Comparison of ENCODE assay signal across 19 mouse cellular contexts in genomic region chr9:123507380-123507779, GRCm38 (mm10). TPM values are rescaled to one million over a fixed set of nuclear protein-coding genes. Genes with fewer than 3 reads are reported as not detected.
DNase-seq lines count a peak whose midpoint lies in the region; ATAC-seq and TF ChIP-seq lines count a peak whose summit lies in the region.
"Had no signal": no experiment of that assay in that cellular context is flagged by ENCODE, and none has a peak within 500 bp of the region (broad histone marks: within the 10 kb centered on the region; RNA-seq: fewer than 3 reads in every experiment).

No protein-coding gene starts in this region.

- H3K4me3 ChIP-seq in heart, adult 2 months, result no peak overlapping the region
- H3K4me3 ChIP-seq in heart, embryonic 11.5 days (ENCODE audit: low read depth, low read length), result no peak overlapping the region
- H3K4me3 ChIP-seq in midbrain, postnatal 0 days (ENCODE audit: low read depth, low read length), result no peak overlapping the region
- H3K4me3 ChIP-seq in midbrain, embryonic 11.5 days (ENCODE audit: low read depth, low read length), result no peak overlapping the region
- no peak overlapping the region for H3K4me3 ChIP-seq in forebrain, embryonic 12.5 days (replicated peaks)
- H3K4me3 ChIP-seq: embryonic facial prominence, embryonic 15.5 days; megakaryocyte, embryonic 14.5 days had no signal

- no peak for ATAC-seq in heart, embryonic 11.5 days (replicated peaks; ENCODE audit: insufficient number of reproducible peaks, low FRiP score, low TSS enrichment)
- no peak for ATAC-seq in midbrain, postnatal 0 days (ENCODE audit: low FRiP score)
- ATAC-seq in midbrain, embryonic 11.5 days (ENCODE audit: low FRiP score), result no peak
- ATAC-seq in forebrain, embryonic 12.5 days (ENCODE audit: low FRiP score), result no peak
- ATAC-seq: activated CD4-positive, CD25-positive, alpha-beta regulatory T cell, adult 4 months; forebrain, embryonic 14.5 days had no signal

- WGBS in heart, adult 2 months, result 58% methylated on average over 2 of the region's 2 CpGs
- whole genome bisulfite sequencing in heart, embryonic 11.5 days (ENCODE audit: insufficient replicate concordance), result 71% methylated on average over 2 of the region's 2 CpGs
- 85% methylated on average over 2 of the region's 2 CpGs for whole genome bisulfite sequencing in midbrain, postnatal 0 days
- 88% methylated on average over 2 of the region's 2 CpGs for WGBS in midbrain, embryonic 11.5 days
- 90% methylated on average over 2 of the region's 2 CpGs for WGBS in forebrain, embryonic 12.5 days

- intact Hi-C loops in heart, adult 2 months (cut with DNase I), result no loop called here

- H3K36me3 ChIP-seq in heart, adult 2 months (ENCODE audit: control insufficient read depth, insufficient read depth, low read length), result peaks cover 28% of the 10 kb centered on the region
- peaks cover 3% of the 10 kb centered on the region for H3K36me3 ChIP-seq in heart, embryonic 11.5 days (ENCODE audit: control insufficient read depth, insufficient read depth, low read length)
- H3K36me3 ChIP-seq in midbrain, postnatal 0 days (ENCODE audit: insufficient read depth, low read length), result no peaks in the 10 kb centered on the region
- H3K36me3 ChIP-seq in midbrain, embryonic 11.5 days (ENCODE audit: control insufficient read depth, insufficient read depth, low read length), result peaks cover 6% of the 10 kb centered on the region
- H3K36me3 ChIP-seq in forebrain, embryonic 12.5 days (replicated peaks), result peaks cover 33% of the 10 kb centered on the region

- TF ChIP-seq EP300 in heart, adult 2 months (IDR thresholded peaks at IDR 0.05; ENCODE audit: insufficient read depth, low read depth, low read length), result no peak

- TF ChIP-seq CTCF in heart, adult 2 months (IDR thresholded peaks at IDR 0.05), result peak; percentile 68
- peak; percentile 59 for TF ChIP-seq CTCF in midbrain, postnatal 0 days (IDR thresholded peaks at IDR 0.05)

- TF ChIP-seq POLR2A in heart, adult 2 months (IDR thresholded peaks at IDR 0.05; ENCODE audit: insufficient read depth, low read depth, low read length), result no peak

- no peak overlapping the region for H3K9ac ChIP-seq in heart, adult 2 months (ENCODE audit: low read depth, low read length)
- H3K9ac ChIP-seq in heart, embryonic 11.5 days (ENCODE audit: low read depth, low read length), result no peak overlapping the region
- H3K9ac ChIP-seq in midbrain, postnatal 0 days (replicated peaks; ENCODE audit: low read length, poor library complexity, severe bottlenecking), result no peak overlapping the region
- no peak overlapping the region for H3K9ac ChIP-seq in midbrain, embryonic 11.5 days (ENCODE audit: low read length)
- H3K9ac ChIP-seq in forebrain, embryonic 12.5 days, result no peak overlapping the region
- H3K9ac ChIP-seq: embryonic facial prominence, embryonic 15.5 days had no signal

- peak overlapping the region; percentile 52; the same call in 1 of the 2 replicates for H3K27ac ChIP-seq in heart, adult 2 months
- no peak overlapping the region for H3K27ac ChIP-seq in heart, embryonic 11.5 days (ENCODE audit: low read depth, low read length)
- H3K27ac ChIP-seq in midbrain, postnatal 0 days (ENCODE audit: low read depth, low read length), result no peak overlapping the region
- H3K27ac ChIP-seq in midbrain, embryonic 11.5 days (ENCODE audit: low read depth, low read length), result no peak overlapping the region
- no peak overlapping the region for H3K27ac ChIP-seq in forebrain, embryonic 12.5 days
- H3K27ac ChIP-seq: embryonic facial prominence, embryonic 15.5 days had no signal

- peak; percentile 20 to 29 for DNase-seq in heart, adult 2 months
- peak; percentile 32 for DNase-seq in kidney, postnatal 10 days
- no peak for DNase-seq in kidney, postnatal 25 days
- no peak for DNase-seq in midbrain, postnatal 0 days (ENCODE audit: low spot score)
- DNase-seq in midbrain, embryonic 11.5 days (ENCODE audit: low spot score, missing footprints), result no peak
- DNase-seq in natural killer cell, adult 2 months (ENCODE audit: low spot score in 2 of 2), result no peak
- DNase-seq: B cell, adult 2 months; cerebellum, adult 11 months; heart, postnatal 14 days; kidney, adult 11 months; right cerebral cortex, adult 18-20 months; thymus, adult 18-20 months had no signal

- H3K9me3 ChIP-seq in heart, embryonic 11.5 days (replicated peaks; ENCODE audit: control insufficient read depth, low read length), result no peaks in the 10 kb centered on the region
- H3K9me3 ChIP-seq in midbrain, postnatal 0 days (ENCODE audit: low read length), result no peaks in the 10 kb centered on the region
- H3K9me3 ChIP-seq in midbrain, embryonic 11.5 days (ENCODE audit: control insufficient read depth, low read length), result no peaks in the 10 kb centered on the region
- no peaks in the 10 kb centered on the region for H3K9me3 ChIP-seq in forebrain, embryonic 12.5 days
- H3K9me3 ChIP-seq: embryonic facial prominence, embryonic 15.5 days; G1E; megakaryocyte, embryonic 14.5 days had no signal

- no peaks in the 10 kb centered on the region for H3K27me3 ChIP-seq in heart, adult 2 months (ENCODE audit: control insufficient read depth, insufficient read depth, low read length)
- no peaks in the 10 kb centered on the region for H3K27me3 ChIP-seq in heart, embryonic 11.5 days (ENCODE audit: control insufficient read depth, insufficient read depth, low read length)
- no peaks in the 10 kb centered on the region for H3K27me3 ChIP-seq in midbrain, postnatal 0 days (ENCODE audit: insufficient read depth, low read length)
- H3K27me3 ChIP-seq in midbrain, embryonic 11.5 days (ENCODE audit: control insufficient read depth, insufficient read depth, low read length), result no peaks in the 10 kb centered on the region
- no peaks in the 10 kb centered on the region for H3K27me3 ChIP-seq in forebrain, embryonic 12.5 days
- H3K27me3 ChIP-seq: embryonic facial prominence, embryonic 15.5 days; megakaryocyte, embryonic 14.5 days had no signal

- no peaks in the 10 kb centered on the region for H3K79me2 ChIP-seq in heart, adult 2 months (replicated peaks; ENCODE audit: control insufficient read depth, insufficient read depth, low read length)

- no peak overlapping the region for H3K4me2 ChIP-seq in heart, embryonic 11.5 days
- H3K4me2 ChIP-seq in midbrain, postnatal 0 days (ENCODE audit: low read depth, low read length, poor library complexity, severe bottlenecking), result no peak overlapping the region
- no peak overlapping the region for H3K4me2 ChIP-seq in midbrain, embryonic 11.5 days
- H3K4me2 ChIP-seq in forebrain, embryonic 12.5 days, result no peak overlapping the region
- H3K4me2 ChIP-seq: embryonic facial prominence, embryonic 15.5 days had no signal

- H3K4me1 ChIP-seq in heart, adult 2 months (ENCODE audit: control insufficient read depth, insufficient read depth, low read length), result peaks cover 15% of the 10 kb centered on the region
- H3K4me1 ChIP-seq in heart, embryonic 11.5 days (ENCODE audit: control insufficient read depth, insufficient read depth, low read length), result peaks cover 4% of the 10 kb centered on the region
- H3K4me1 ChIP-seq in midbrain, postnatal 0 days (ENCODE audit: insufficient read depth, low read length), result 0 out of 2 replicates have a peak, but pooled peaks cover 2% of the 10 kb centered on the region
- H3K4me1 ChIP-seq in midbrain, embryonic 11.5 days (ENCODE audit: control insufficient read depth, insufficient read depth, low read length), result no peaks in the 10 kb centered on the region
- H3K4me1 ChIP-seq in forebrain, embryonic 12.5 days, result no peaks in the 10 kb centered on the region
- H3K4me1 ChIP-seq: embryonic facial prominence, embryonic 15.5 days had no signal

RNA-seq across cellular contexts. Expression of gene Sacm1l, which starts 22.2 kb away (rescaled TPM):
- total RNA-seq in heart, adult 2 months (2021), result 10 to 100 TPM; 35.4 to 36.8 TPM
- polyA plus RNA-seq in heart, adult 2 months (2012; rRNA removed), result 8.3 and 18.9 TPM in 2 replicates
- 38.1 and 50.2 TPM in 2 replicates for polyA plus RNA-seq in heart, embryonic 11.5 days (2014; fragmentation: Nextera tagmentation; extraction: Ambion mirVana)
- total RNA-seq in midbrain, postnatal 0 days (2014; rRNA removed), result 41.7 and 59.8 TPM in 2 replicates
- 35.1 and 35.4 TPM in 2 replicates for polyA plus RNA-seq in midbrain, postnatal 0 days (2015; fragmentation: Nextera tagmentation; extraction: Ambion mirVana)
- 53.9 and 63.3 TPM in 2 replicates for polyA plus RNA-seq in midbrain, embryonic 11.5 days (2014; fragmentation: Nextera tagmentation; extraction: Ambion mirVana)
- 45.3 and 49.2 TPM in 2 replicates for polyA plus RNA-seq in forebrain, embryonic 12.5 days (2016; fragmentation: Nextera tagmentation; extraction: Ambion mirVana)

RNA-seq across cellular contexts. Expression of gene Limd1, which starts 28.9 kb away (rescaled TPM):
- 10 to 100 TPM; 33.7 to 48.9 TPM for total RNA-seq in heart, adult 2 months (2021)
- 34.6 and 50.0 TPM in 2 replicates for polyA plus RNA-seq in heart, adult 2 months (2012; rRNA removed)
- polyA plus RNA-seq in heart, embryonic 11.5 days (2014; fragmentation: Nextera tagmentation; extraction: Ambion mirVana), result 30.9 and 32.4 TPM in 2 replicates
- total RNA-seq in midbrain, postnatal 0 days (2014; rRNA removed), result 19.6 and 27.5 TPM in 2 replicates
- 7.9 and 8.0 TPM in 2 replicates for polyA plus RNA-seq in midbrain, postnatal 0 days (2015; fragmentation: Nextera tagmentation; extraction: Ambion mirVana)
- polyA plus RNA-seq in midbrain, embryonic 11.5 days (2014; fragmentation: Nextera tagmentation; extraction: Ambion mirVana), result 43.3 and 46.4 TPM in 2 replicates
- polyA plus RNA-seq in forebrain, embryonic 12.5 days (2016; fragmentation: Nextera tagmentation; extraction: Ambion mirVana), result 44.8 and 46.2 TPM in 2 replicates

Comparison
In these comparisons a context has a peak if more than half of its experiments do, and no peak if none do; other contexts are left out.
1. DNase-seq: peak in heart, adult 2 months (2 of 2) and kidney, postnatal 10 days (single experiment); none in kidney, postnatal 25 days (0 of 2), midbrain, postnatal 0 days (single experiment), midbrain, embryonic 11.5 days (single experiment) and natural killer cell, adult 2 months (0 of 2).